Mouse (Mus musculus) heart, embryonic 14.5 days (tissue): ENCODE results near the gene Rab30. TPM values are rescaled to one million over a fixed set of nuclear protein-coding genes. Genes with fewer than 3 reads are reported as not detected.
"Not testable (repeated sequence)": the region's sequence is repeated elsewhere in the genome, so short reads cannot be mapped to it uniquely, and the experiment has no call there.

ENCODE experiments used
- ATAC-seq: fragments of 200-750 bp; cut with Nextera tagmentation; 2 replicates; pipeline ENCODE4 v1.8.0; 2017; ENCODE audit warnings: low read depth, moderate TSS enrichment; ENCODE audit not compliant: insufficient number of reproducible peaks, insufficient read depth, low FRiP score
- H3K27ac ChIP-seq, 2 experiments: fragments of 200-500 bp in 1 of 2; fragments of 300-500 bp in 1 of 2; sonication (generic) in 1 of 2; replicated peaks in 1 of 2; 2 replicates each; pipeline ENCODE4 v1.5.1; 2012 to 2014; ENCODE audit warnings: low read depth in 2 of 2, low read length in 2 of 2, control low read depth in 1 of 2, mild to moderate bottlenecking in 1 of 2, mixed read lengths in 1 of 2; ENCODE audit not compliant: control insufficient read depth in 1 of 2, insufficient read depth in 1 of 2
- H3K27me3 ChIP-seq: fragments of 300-500 bp; sonication (generic); 2 replicates; pipeline ENCODE4 v1.6.1; 2014; ENCODE audit warnings: mild to moderate bottlenecking, low read length, control low read depth; ENCODE audit not compliant: control insufficient read depth, insufficient read depth
- H3K36me3 ChIP-seq: fragments of 300-500 bp; sonication (generic); 2 replicates; pipeline ENCODE4 v1.6.1; 2014; ENCODE audit warnings: mild to moderate bottlenecking, control low read depth, low read length, mixed read lengths; ENCODE audit not compliant: control insufficient read depth, insufficient read depth
- H3K4me1 ChIP-seq, 2 experiments: fragments of 200-500 bp in 1 of 2; fragments of 300-500 bp in 1 of 2; sonication (generic) in 1 of 2; 2 replicates each; pipeline ENCODE4 v1.6.1; 2012 to 2014; ENCODE audit warnings: low read length in 2 of 2, control low read depth in 1 of 2, mixed read lengths in 1 of 2; ENCODE audit not compliant: control insufficient read depth in 2 of 2, insufficient read depth in 2 of 2
- H3K4me2 ChIP-seq: fragments of 300-500 bp; sonication (generic); 2 replicates; pipeline ENCODE4 v1.6.1; 2014; ENCODE audit warnings: mild to moderate bottlenecking, low read length
- H3K4me3 ChIP-seq, 2 experiments: fragments of 200-500 bp in 1 of 2; fragments of 300-500 bp in 1 of 2; sonication (generic) in 1 of 2; 2 replicates each; pipeline ENCODE4 v1.5.1; 2012 to 2014; ENCODE audit warnings: low read length in 2 of 2, mild to moderate bottlenecking in 2 of 2, control low read depth in 1 of 2, low read depth in 1 of 2, moderate library complexity in 1 of 2; ENCODE audit not compliant: control insufficient read depth in 1 of 2, insufficient read depth in 1 of 2
- H3K9ac ChIP-seq: fragments of 300-500 bp; sonication (generic); 2 replicates; pipeline ENCODE4 v1.6.1; 2014; ENCODE audit warnings: mild to moderate bottlenecking, low read length
- H3K9me3 ChIP-seq: fragments of 300-500 bp; sonication (generic); 2 replicates; pipeline ENCODE4 v1.6.1; 2016; ENCODE audit warnings: low read length, control low read depth; ENCODE audit not compliant: control insufficient read depth
- WGBS: fragments of 180-500 bp; shearing (Covaris S2); extraction: QIAGEN DNeasy Blood & Tissue Kit; methylation state at CpG from one replicate; pipeline ENCODE4 v1.1.7; 2014; 5-methylcytosine and 5-hydroxymethylcytosine counted together
- polyA plus RNA-seq: library from polyadenylated mRNA; unstranded; fragments of >200 nt; fragmentation: Nextera tagmentation; extraction: Ambion mirVana; gene quantifications from 2 replicates; pipeline ENCODE4 v1.2.1, GENCODE M21; 2014

The Rab30 gene
- polyA plus RNA-seq, 1 experiment from 2014 or later = 7.5 TPM

GRCm38 (mm10) chr7:92768116-92768515 lies 26.7 kb downstream of the Rab30 start:
- H3K9ac ChIP-seq, H3K27ac ChIP-seq, H3K9me3 ChIP-seq, H3K4me3 ChIP-seq, H3K27me3 ChIP-seq, H3K4me1 ChIP-seq, H3K36me3 ChIP-seq, ATAC-seq, H3K4me2 ChIP-seq: not testable (repeated sequence)
- WGBS = 89% methylated on average over 12 of the region's 12 CpGs

GRCm38 (mm10) chr7:92768859-92769258 lies 27.5 kb downstream of the Rab30 start:
- Histone ChIP-seq H3K4me2 (no peak overlapping the region), H3K27me3 (no peaks in the 10 kb centered on the region), H3K36me3 (no peaks in the 10 kb centered on the region), H3K4me3 (no peak overlapping the region), H3K9me3 (no peaks in the 10 kb centered on the region), H3K4me1 (peaks cover 0 to 3% of the 10 kb centered on the region in 2 experiments; a peak in 1 of 4 replicates), H3K9ac (no peak overlapping the region), H3K27ac (no peak overlapping the region)
- WGBS = 56% methylated on average over 7 of the region's 7 CpGs
- ATAC-seq = no peak

- Histone ChIP-seq H3K27ac (no peak overlapping the region), H3K4me2 (no peak overlapping the region), H3K27me3 (no peaks in the 10 kb centered on the region), H3K4me3 (no peak overlapping the region), H3K9me3 (no peaks in the 10 kb centered on the region), H3K4me1 (peaks cover 7 to 11% of the 10 kb centered on the region in 2 experiments; a peak in 3 of 4 replicates), H3K36me3 (no peaks in the 10 kb centered on the region), H3K9ac (no peak overlapping the region)
- no peak for ATAC-seq
- WGBS = 88% methylated on average over 3 of the region's 3 CpGs
These were observed 31.6 kb downstream of the Rab30 start for GRCm38 (mm10) chr7:92773006-92773405.

GRCm38 (mm10) chr7:92773596-92773995 lies 32.2 kb downstream of the Rab30 start:
- no peak overlapping the region for H3K4me3 ChIP-seq
- no peaks in the 10 kb centered on the region for H3K9me3 ChIP-seq
- H3K9ac ChIP-seq = no peak overlapping the region
- no peaks in the 10 kb centered on the region for H3K27me3 ChIP-seq
- ATAC-seq = no peak
- peaks cover 7 to 11% of the 10 kb centered on the region in 2 experiments; a peak in 3 of 4 replicates for H3K4me1 ChIP-seq
- H3K36me3 ChIP-seq = no peaks in the 10 kb centered on the region
- no peak overlapping the region for H3K27ac ChIP-seq
- H3K4me2 ChIP-seq = no peak overlapping the region
- 89% methylated on average over 3 of the region's 3 CpGs for WGBS

GRCm38 (mm10) chr7:92774741-92775140 lies 33.3 kb downstream of the Rab30 start:
- H3K36me3 ChIP-seq = no peaks in the 10 kb centered on the region
- no peaks in the 10 kb centered on the region for H3K27me3 ChIP-seq
- ATAC-seq = no peak
- H3K4me2 ChIP-seq = no peak overlapping the region
- H3K4me3 ChIP-seq = no peak overlapping the region
- H3K9me3 ChIP-seq = no peaks in the 10 kb centered on the region
- no peak overlapping the region for H3K9ac ChIP-seq
- WGBS = 83% methylated on average over 5 of the region's 5 CpGs
- H3K4me1 ChIP-seq = peaks cover 7 to 11% of the 10 kb centered on the region in 2 experiments; a peak in 2 of 4 replicates
- H3K27ac ChIP-seq = no peak overlapping the region

GRCm38 (mm10) chr7:92775703-92776102 lies 34.3 kb downstream of the Rab30 start:
- Histone ChIP-seq H3K27me3 (no peaks in the 10 kb centered on the region), H3K4me2 (no peak overlapping the region), H3K4me1 (peaks cover 7 to 11% of the 10 kb centered on the region in 2 experiments; a peak in 2 of 4 replicates), H3K27ac (no peak overlapping the region), H3K36me3 (no peaks in the 10 kb centered on the region), H3K9me3 (no peaks in the 10 kb centered on the region), H3K4me3 (no peak overlapping the region), H3K9ac (no peak overlapping the region)
- no peak for ATAC-seq
- WGBS = 48% methylated on average over 2 of the region's 2 CpGs

GRCm38 (mm10) chr7:92776647-92777046 lies 35.2 kb downstream of the Rab30 start:
- peak overlapping the region; percentile 60 for H3K4me2 ChIP-seq
- no peaks in the 10 kb centered on the region for H3K36me3 ChIP-seq
- H3K4me3 ChIP-seq = no peak overlapping the region
- H3K9me3 ChIP-seq = 0 out of 2 replicates have a peak, but pooled peaks cover 2% of the 10 kb centered on the region
- peak overlapping the region; percentile 24 to 31; a peak in 1 of 4 replicates for H3K27ac ChIP-seq
- no peaks in the 10 kb centered on the region for H3K27me3 ChIP-seq
- H3K4me1 ChIP-seq = peaks cover 7 to 11% of the 10 kb centered on the region in 2 experiments; a peak in 2 of 4 replicates
- peak overlapping the region; percentile 62; the same call in 1 of the 2 replicates for H3K9ac ChIP-seq
- 46% methylated on average over 4 of the region's 4 CpGs for WGBS
- no peak for ATAC-seq
